Mouse (Mus musculus) stomach, postnatal 0 days (tissue): ENCODE measurements around the gene Olfr506.

Experiments used
- CTCF ChIP-seq: IDR thresholded peaks from 2 replicates; pipeline ENCODE4 v1.5.1; 2016; ENCODE audit warnings: antibody characterized with exemption, low read depth, mild to moderate bottlenecking, moderate library complexity
- EP300 ChIP-seq: optimal IDR thresholded peaks from 2 replicates; pipeline ENCODE3; 2016; ENCODE audit warnings: antibody characterized with exemption

DNA sequence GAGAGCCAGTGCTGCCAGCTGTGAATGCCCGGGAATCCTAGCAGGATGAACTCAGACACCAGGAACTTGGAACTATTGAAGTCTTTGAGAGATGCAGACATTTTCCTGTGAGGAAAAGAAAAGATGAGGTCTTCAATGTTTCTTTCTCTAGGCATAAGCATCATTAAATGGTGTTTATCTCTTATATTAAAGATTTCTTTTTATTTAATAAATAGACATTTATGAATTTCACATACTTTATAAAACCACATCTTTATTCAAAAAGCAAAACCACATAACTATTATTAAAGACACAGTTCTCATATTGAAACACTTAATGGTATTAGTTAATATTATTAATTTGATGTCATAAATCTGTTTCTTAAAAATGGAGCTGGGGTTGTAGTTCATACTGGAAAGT lies 44.9 kb upstream of the Olfr506 start, which contains the start of gene Olfr504:
- TF ChIP-seq CTCF: no peak
- TF ChIP-seq EP300: no peak
